Mouse (Mus musculus) heart, postnatal 10 days (tissue): Measurements from ENCODE around the gene Myo15b. TPM values are rescaled to one million over a fixed set of nuclear protein-coding genes. Genes with fewer than 3 reads are reported as not detected.
"Not testable (repeated sequence)": the region's sequence is repeated elsewhere in the genome, so short reads cannot be mapped to it uniquely, and the experiment has no call there.

Experiments
- DNase-seq, 2 experiments: peaks; one replicate each; pipeline ENCODE4 v3.0.0; 2021
- intact Hi-C: fragments of 180-260 bp; cut with DNase I; formaldehyde crosslinking; loops from one replicate; pipeline ENCODE4 v1.15.1; 2025
- total RNA-seq, 2 experiments: library from RNA; stranded (reverse); gene quantifications; 2 replicates each; pipeline ENCODE4 v1.2.3; 2021

Myo15b gene
- total RNA-seq, 2 experiments from 2014 or later, result 0.17 to 0.22 TPM

GRCm38 (mm10) chr11:115829036-115829435, 29.2 kb upstream of the Myo15b start:
- intact Hi-C loops, result no loop called here
- no peak for DNase-seq

GRCm38 (mm10) chr11:115830550-115831325, 27.5 kb upstream of the Myo15b start:
- DNase-seq, result no peak
- intact Hi-C loops, result loop anchor here (10.0 kb wide), 1 partner anchor 346 kb away; no protein-coding TSS in a partner anchor

- intact Hi-C loops, result loop anchor here (10.0 kb wide), 1 partner anchor 347 kb away; no protein-coding TSS in a partner anchor
Observed at GRCm38 (mm10) chr11:115831518-115831917, 26.7 kb upstream of the Myo15b start.

GRCm38 (mm10) chr11:115832064-115832463, 26.1 kb upstream of the Myo15b start:
- intact Hi-C loops, result loop anchor here (10.0 kb wide), 1 partner anchor 347 kb away; no protein-coding TSS in a partner anchor

More at GRCm38 (mm10) chr11:115831518-115831917, 26.7 kb upstream of the Myo15b start:
- DNase-seq, result no peak

GRCm38 (mm10) chr11:115832523-115832922, 25.7 kb upstream of the Myo15b start:
- DNase-seq, result peak; percentile 58 to 63
- intact Hi-C loops, result loop anchor here (10.0 kb wide), 1 partner anchor 348 kb away; no protein-coding TSS in a partner anchor

More at GRCm38 (mm10) chr11:115832064-115832463, 26.1 kb upstream of the Myo15b start:
- DNase-seq, result no peak

- DNase-seq, result peak; percentile 29 to 50
Observed at GRCm38 (mm10) chr11:115833021-115833513, 25.1 kb upstream of the Myo15b start.

GRCm38 (mm10) chr11:115834033-115834432, 24.2 kb upstream of the Myo15b start:
- intact Hi-C loops, result loop anchor here (10.0 kb wide), 1 partner anchor 349 kb away; no protein-coding TSS in a partner anchor
- no peak for DNase-seq

More at GRCm38 (mm10) chr11:115833021-115833513, 25.1 kb upstream of the Myo15b start:
- intact Hi-C loops, result loop anchor here (10.0 kb wide), 1 partner anchor 348 kb away; no protein-coding TSS in a partner anchor

GRCm38 (mm10) chr11:115836656-115837395, 21.4 kb upstream of the Myo15b start:
- peak in 1 of 2 experiments; percentile 36 for DNase-seq
- intact Hi-C loops, result loop anchor here (10.0 kb wide), 1 partner anchor 352 kb away; no protein-coding TSS in a partner anchor

- no peak for DNase-seq
- intact Hi-C loops, result loop anchor here (10.0 kb wide), 1 partner anchor 353 kb away; no protein-coding TSS in a partner anchor
Observed at GRCm38 (mm10) chr11:115837606-115838345, 20.4 kb upstream of the Myo15b start.

- peak; percentile 51 to 62 for DNase-seq
- intact Hi-C loops, result loop anchor here (10.0 kb wide), 1 partner anchor 354 kb away; no protein-coding TSS in a partner anchor
Observed at GRCm38 (mm10) chr11:115838895-115839311, 19.3 kb upstream of the Myo15b start.

- peak in 1 of 2 experiments; percentile 20 for DNase-seq
- intact Hi-C loops, result loop anchor here (2.0 to 10.0 kb wide), 2 partner anchors 19 to 355 kb away; partner anchors contain the start of gene Myo15b
Observed at GRCm38 (mm10) chr11:115839732-115840131, 18.5 kb upstream of the Myo15b start.

GRCm38 (mm10) chr11:115841044-115841443, 17.2 kb upstream of the Myo15b start:
- intact Hi-C loops, result loop anchor here (2.0 kb wide), 1 partner anchor 18 kb away; the partner anchor contains the start of gene Myo15b
- DNase-seq, result no peak

GRCm38 (mm10) chr11:115841961-115842550, 16.1 kb upstream of the Myo15b start:
- intact Hi-C loops, result loop anchor here (2.0 kb wide), 1 partner anchor 17 kb away; the partner anchor contains the start of gene Myo15b
- DNase-seq, result peak; percentile 77 to 83

GRCm38 (mm10) chr11:115843141-115843890, 14.9 kb upstream of the Myo15b start:
- intact Hi-C loops, result no loop called here
- DNase-seq, result no peak

GRCm38 (mm10) chr11:115843891-115844239, 14.3 kb upstream of the Myo15b start:
- intact Hi-C loops, result no loop called here
- DNase-seq, result no peak

GRCm38 (mm10) chr11:115844240-115844639, 14.0 kb upstream of the Myo15b start:
- intact Hi-C loops, result no loop called here
- no peak for DNase-seq

- no peak for DNase-seq
- intact Hi-C loops, result no loop called here
Observed at GRCm38 (mm10) chr11:115845819-115846218, 12.4 kb upstream of the Myo15b start.

- DNase-seq, result no peak
- intact Hi-C loops, result no loop called here
Observed at GRCm38 (mm10) chr11:115854674-115855073, 3.5 kb upstream of the Myo15b start.

GRCm38 (mm10) chr11:115857146-115857545, 1.1 kb upstream of the Myo15b start:
- intact Hi-C loops, DNase-seq: not testable (repeated sequence)
